Mouse (Mus musculus): ENCODE measurements around the gene Pde9a. TPM values are rescaled to one million over a fixed set of nuclear protein-coding genes. Genes with fewer than 3 reads are reported as not detected.

The Pde9a gene
- polyA plus RNA-seq, 1 experiment from 2014 or later, result 61.0 TPM

DNA sequence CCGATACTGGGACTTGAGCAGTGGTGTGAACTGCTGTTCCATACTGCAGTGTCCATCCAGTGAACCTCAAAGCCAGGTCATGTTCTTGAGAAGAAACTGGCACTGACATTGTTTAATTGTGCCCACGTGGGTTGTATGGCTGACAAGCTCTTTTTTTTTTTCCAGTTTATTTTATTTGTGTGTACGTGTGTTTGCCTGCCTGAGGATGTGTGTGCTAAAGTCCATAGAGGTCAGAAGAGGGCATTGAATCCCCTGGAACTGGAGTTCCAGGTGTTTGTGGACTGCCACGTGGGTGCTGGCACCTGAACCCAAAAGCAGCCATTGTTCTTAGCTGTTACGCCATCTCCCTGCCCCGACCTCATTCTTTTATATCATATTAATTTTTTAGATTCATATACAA, 88.4 kb downstream of the Pde9a start:
- no peak for ATAC-seq (replicated peaks; ENCODE audit: low FRiP score, low TSS enrichment, low read depth)
- no peak overlapping the region for H3K27ac ChIP-seq (ENCODE audit: low read depth)
- no peaks in the 10 kb centered on the region for H3K9me3 ChIP-seq (ENCODE audit: control insufficient read depth, low read length)
- no peaks in the 10 kb centered on the region for H3K27me3 ChIP-seq (replicated peaks; ENCODE audit: control insufficient read depth, insufficient read depth, low read length)
- 85% methylated on average over 6 of the region's 6 CpGs for WGBS
- no peak overlapping the region for H3K9ac ChIP-seq (ENCODE audit: low read length)
- peaks cover 61% of the 10 kb centered on the region for H3K36me3 ChIP-seq (ENCODE audit: control insufficient read depth, insufficient read depth, low read length)
- no peak overlapping the region for H3K4me3 ChIP-seq (ENCODE audit: low read depth, low read length)
- H3K4me2 ChIP-seq (ENCODE audit: low read length), result no peak overlapping the region
- H3K4me1 ChIP-seq (replicated peaks; ENCODE audit: control insufficient read depth, insufficient read depth, low read length), result peaks cover 3% of the 10 kb centered on the region; the same call in 1 of the 2 replicates
- DNase-seq (ENCODE audit: low spot score), result no peak

DNA sequence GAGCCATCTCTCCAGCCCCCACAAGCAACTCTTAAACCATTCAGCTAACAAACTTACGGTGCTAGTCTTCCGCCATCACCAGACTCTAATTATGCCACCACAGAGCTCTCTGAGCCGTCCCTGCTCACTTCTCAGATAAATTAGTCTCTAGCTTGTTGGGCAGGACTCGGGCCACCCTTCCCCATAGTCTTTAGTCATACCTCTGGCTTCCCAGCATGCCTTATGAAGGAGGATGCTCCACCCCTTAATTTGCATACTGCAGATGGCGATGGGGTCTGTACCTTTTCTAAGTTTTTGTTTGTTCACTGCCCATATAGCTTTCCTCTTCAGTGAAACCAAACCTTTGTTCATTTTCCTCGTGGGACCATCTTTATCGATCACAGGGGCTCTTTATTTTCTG, 92.6 kb downstream of the Pde9a start:
- DNase-seq (ENCODE audit: low spot score), result no peak
- H3K4me2 ChIP-seq (ENCODE audit: low read length), result no peak overlapping the region
- H3K36me3 ChIP-seq (ENCODE audit: control insufficient read depth, insufficient read depth, low read length), result peaks cover 22% of the 10 kb centered on the region
- peaks cover 11% of the 10 kb centered on the region; the same call in 1 of the 2 replicates for H3K4me1 ChIP-seq (replicated peaks; ENCODE audit: control insufficient read depth, insufficient read depth, low read length)
- no peak overlapping the region for H3K9ac ChIP-seq (ENCODE audit: low read length)
- no peak overlapping the region for H3K27ac ChIP-seq (ENCODE audit: low read depth)
- 64% methylated on average over 7 of the region's 7 CpGs for WGBS
- no peaks in the 10 kb centered on the region for H3K27me3 ChIP-seq (replicated peaks; ENCODE audit: control insufficient read depth, insufficient read depth, low read length)
- H3K4me3 ChIP-seq (ENCODE audit: low read depth, low read length), result no peak overlapping the region
- no peak for ATAC-seq (replicated peaks; ENCODE audit: low FRiP score, low TSS enrichment, low read depth)
- H3K9me3 ChIP-seq (ENCODE audit: control insufficient read depth, low read length), result no peaks in the 10 kb centered on the region

DNA sequence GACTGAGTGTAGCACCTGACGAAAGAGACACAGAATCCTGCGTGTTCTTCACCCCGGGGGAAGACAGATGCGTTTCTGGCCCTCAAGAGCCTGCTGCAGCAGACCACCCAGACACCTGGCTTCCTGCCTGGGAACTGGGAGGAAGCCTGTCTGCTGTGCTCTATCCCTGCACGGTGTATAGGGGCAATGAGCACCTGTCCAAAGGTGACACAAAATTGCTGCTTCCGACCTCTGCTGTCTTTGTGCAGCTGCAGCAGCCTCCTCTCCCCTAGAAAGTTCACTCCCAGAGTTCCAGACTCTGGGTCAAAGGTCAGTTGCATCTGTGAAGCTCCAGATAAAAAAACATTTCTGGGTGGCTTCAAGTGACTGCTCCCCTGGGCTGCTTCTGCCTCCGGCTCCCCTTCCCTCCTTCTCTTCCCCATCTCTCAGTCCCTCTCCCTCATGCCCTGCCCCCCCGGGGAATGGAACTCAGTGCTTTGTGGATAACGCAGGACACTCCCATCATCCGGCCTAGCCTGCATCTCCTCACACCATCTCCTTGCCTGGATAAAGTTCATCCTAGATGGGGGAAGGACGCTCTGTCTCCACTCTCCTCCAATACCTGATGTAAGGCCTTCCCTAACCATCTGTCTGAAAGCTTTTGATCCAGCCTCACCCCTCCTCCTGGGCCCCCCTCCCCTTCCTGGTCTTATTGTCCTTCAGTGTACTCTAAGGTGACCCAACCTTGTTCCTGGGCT, 93.3 kb downstream of the Pde9a start:
- no peak overlapping the region for H3K4me3 ChIP-seq (ENCODE audit: low read depth, low read length)
- H3K4me1 ChIP-seq (replicated peaks; ENCODE audit: control insufficient read depth, insufficient read depth, low read length), result peaks cover 11% of the 10 kb centered on the region; the same call in 1 of the 2 replicates
- WGBS, result 29% methylated on average over 11 of the region's 11 CpGs
- no peak overlapping the region for H3K27ac ChIP-seq (ENCODE audit: low read depth)
- no peaks in the 10 kb centered on the region for H3K9me3 ChIP-seq (ENCODE audit: control insufficient read depth, low read length)
- no peak for DNase-seq (ENCODE audit: low spot score)
- H3K36me3 ChIP-seq (ENCODE audit: control insufficient read depth, insufficient read depth, low read length), result peaks cover 15% of the 10 kb centered on the region
- no peak overlapping the region for H3K4me2 ChIP-seq (ENCODE audit: low read length)
- H3K9ac ChIP-seq (ENCODE audit: low read length), result no peak overlapping the region
- ATAC-seq (replicated peaks; ENCODE audit: low FRiP score, low TSS enrichment, low read depth), result peak; percentile 29; the same call in 1 of the 2 replicates
- no peaks in the 10 kb centered on the region for H3K27me3 ChIP-seq (replicated peaks; ENCODE audit: control insufficient read depth, insufficient read depth, low read length)

DNA sequence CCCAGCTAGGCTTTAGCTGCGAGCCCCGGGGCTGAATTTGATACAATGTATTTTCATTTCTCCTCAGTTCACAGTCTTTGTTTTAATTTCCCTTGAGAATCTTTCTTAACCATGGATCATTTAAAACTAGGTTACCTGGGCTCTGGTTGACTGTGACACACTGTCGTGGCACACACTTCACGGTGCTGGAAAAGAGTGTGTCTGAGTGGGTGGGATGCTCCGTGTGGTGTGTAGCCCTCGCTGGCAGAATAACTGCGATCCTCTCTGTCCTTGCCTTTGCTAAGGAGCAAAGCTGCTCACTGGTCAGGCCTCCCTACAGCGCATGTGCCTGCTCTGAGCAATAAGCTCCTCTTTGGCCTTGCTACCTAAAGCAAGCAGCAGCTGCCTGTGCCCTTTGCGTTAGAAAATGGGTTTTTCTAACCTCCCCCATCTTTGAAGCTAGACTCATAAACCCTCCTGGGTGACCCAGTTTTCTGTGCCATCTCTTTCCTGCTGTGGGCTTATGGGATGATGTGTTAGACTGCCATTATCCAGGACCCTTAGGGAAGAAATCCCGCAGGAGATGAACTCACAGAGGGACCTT, 100.7 kb downstream of the Pde9a start:
- H3K27ac ChIP-seq (ENCODE audit: low read depth), result no peak overlapping the region

DNA sequence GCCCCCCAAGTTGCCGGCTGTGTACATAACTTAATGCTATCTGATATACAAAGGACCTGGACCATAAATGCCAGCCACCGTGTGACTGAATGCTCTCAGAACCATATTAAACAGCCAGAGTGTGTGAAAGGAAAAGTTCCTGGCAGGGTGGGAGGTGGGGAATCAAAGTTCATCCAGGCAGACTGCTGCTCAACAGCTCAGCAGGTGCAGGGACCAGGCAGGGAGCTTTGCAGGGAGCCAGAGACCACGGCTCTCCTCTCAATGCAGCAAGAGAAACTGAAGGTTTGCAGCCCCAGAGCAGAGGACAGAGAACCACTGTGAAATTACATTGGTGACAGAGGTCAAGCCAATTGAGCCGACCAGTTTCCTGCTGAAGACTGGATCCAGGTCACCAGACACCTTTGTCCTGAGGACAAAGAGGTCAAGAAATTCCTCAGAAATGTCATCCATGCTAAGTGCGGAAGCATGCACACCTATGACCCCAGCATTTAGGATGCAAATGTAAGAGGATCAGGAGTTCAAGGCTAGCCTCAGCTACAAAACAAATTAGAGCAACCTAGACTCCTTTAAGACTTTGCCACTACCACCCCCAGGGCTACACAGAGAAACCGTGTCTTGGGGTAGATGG, 101.5 kb downstream of the Pde9a start:
- Histone ChIP-seq H3K9me3 (ENCODE audit: control insufficient read depth, low read length) (no peaks in the 10 kb centered on the region), H3K4me2 (ENCODE audit: low read length) (no peak overlapping the region), H3K36me3 (ENCODE audit: control insufficient read depth, insufficient read depth, low read length) (no peaks in the 10 kb centered on the region), H3K9ac (ENCODE audit: low read length) (no peak overlapping the region), H3K27me3 (replicated peaks; ENCODE audit: control insufficient read depth, insufficient read depth, low read length) (no peaks in the 10 kb centered on the region), H3K4me3 (ENCODE audit: low read depth, low read length) (no peak overlapping the region), H3K27ac (ENCODE audit: low read depth) (no peak overlapping the region), H3K4me1 (replicated peaks; ENCODE audit: control insufficient read depth, insufficient read depth, low read length) (peaks cover 2% of the 10 kb centered on the region; the same call in 1 of the 2 replicates)
- no peak for DNase-seq (ENCODE audit: low spot score)
- ATAC-seq (replicated peaks; ENCODE audit: low FRiP score, low TSS enrichment, low read depth), result peak; percentile 30; the same call in 1 of the 2 replicates
- WGBS, result 38% methylated on average over 6 of the region's 6 CpGs

More for the DNA sequence above, 100.7 kb downstream of the Pde9a start:
- no peak overlapping the region for H3K9ac ChIP-seq (ENCODE audit: low read length)
- H3K4me1 ChIP-seq (replicated peaks; ENCODE audit: control insufficient read depth, insufficient read depth, low read length), result peaks cover 8% of the 10 kb centered on the region; the same call in 1 of the 2 replicates
- no peak overlapping the region for H3K4me2 ChIP-seq (ENCODE audit: low read length)
- ATAC-seq (replicated peaks; ENCODE audit: low FRiP score, low TSS enrichment, low read depth) (no peak), DNase-seq (ENCODE audit: low spot score) (no peak)
- H3K36me3 ChIP-seq (ENCODE audit: control insufficient read depth, insufficient read depth, low read length), result no peaks in the 10 kb centered on the region
- H3K27me3 ChIP-seq (replicated peaks; ENCODE audit: control insufficient read depth, insufficient read depth, low read length), result no peaks in the 10 kb centered on the region
- WGBS, result 73% methylated on average over 10 of the region's 10 CpGs
- no peaks in the 10 kb centered on the region for H3K9me3 ChIP-seq (ENCODE audit: control insufficient read depth, low read length)
- H3K4me3 ChIP-seq (ENCODE audit: low read depth, low read length), result no peak overlapping the region

DNA sequence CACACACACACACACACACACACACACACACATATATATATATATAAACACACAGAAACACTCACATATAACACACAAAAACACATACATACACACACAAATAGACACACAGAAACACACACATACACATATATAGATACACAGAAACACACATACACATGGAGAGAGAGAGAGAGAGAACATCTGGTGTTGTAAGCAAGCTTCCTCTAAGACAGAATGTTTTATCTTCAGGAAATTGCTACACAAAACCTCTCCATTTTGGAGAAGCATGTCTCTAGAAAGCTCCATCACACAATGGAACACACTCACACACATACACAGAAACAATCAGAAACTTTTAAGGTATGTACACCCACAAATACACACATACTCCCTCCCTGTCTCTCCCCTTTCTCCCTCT, 105.3 kb downstream of the Pde9a start:
- H3K4me3 ChIP-seq (ENCODE audit: low read depth, low read length), result no peak overlapping the region
- peaks cover 12% of the 10 kb centered on the region for H3K36me3 ChIP-seq (ENCODE audit: control insufficient read depth, insufficient read depth, low read length)
- H3K4me1 ChIP-seq (replicated peaks; ENCODE audit: control insufficient read depth, insufficient read depth, low read length), result no peaks in the 10 kb centered on the region; the same call in 1 of the 2 replicates
- no peak for DNase-seq (ENCODE audit: low spot score)
- no peak overlapping the region for H3K9ac ChIP-seq (ENCODE audit: low read length)
- no peak overlapping the region for H3K4me2 ChIP-seq (ENCODE audit: low read length)
- ATAC-seq (replicated peaks; ENCODE audit: low FRiP score, low TSS enrichment, low read depth), result no peak
- no peaks in the 10 kb centered on the region for H3K9me3 ChIP-seq (ENCODE audit: control insufficient read depth, low read length)
- no peak overlapping the region for H3K27ac ChIP-seq (ENCODE audit: low read depth)
- no peaks in the 10 kb centered on the region for H3K27me3 ChIP-seq (replicated peaks; ENCODE audit: control insufficient read depth, insufficient read depth, low read length)

DNA sequence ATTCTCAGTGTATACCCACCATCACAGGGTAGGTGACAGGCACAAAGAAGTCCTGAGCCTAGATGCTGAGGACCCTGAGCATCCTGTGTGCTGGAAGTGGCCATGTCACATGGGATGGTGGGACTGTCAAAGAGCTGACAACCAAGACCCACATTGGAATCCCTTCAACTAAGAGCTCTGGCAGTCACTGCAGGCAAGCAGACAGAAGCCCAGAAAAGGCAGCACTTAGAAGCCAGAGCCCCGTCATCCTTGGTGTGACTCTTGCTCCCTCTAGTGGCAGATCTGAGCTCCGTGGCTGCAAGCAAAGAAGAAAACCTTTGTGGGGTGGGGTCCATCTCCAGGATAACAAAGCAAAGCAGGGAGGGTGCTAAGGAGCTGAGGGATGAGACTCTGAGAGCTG, 106.4 kb downstream of the Pde9a start:
- no peaks in the 10 kb centered on the region for H3K27me3 ChIP-seq (replicated peaks; ENCODE audit: control insufficient read depth, insufficient read depth, low read length)
- 0% methylated on average over 2 of the region's 2 CpGs for whole genome bisulfite sequencing
- H3K36me3 ChIP-seq (ENCODE audit: control insufficient read depth, insufficient read depth, low read length), result peaks cover 22% of the 10 kb centered on the region
- H3K4me2 ChIP-seq (ENCODE audit: low read length), result no peak overlapping the region
- ATAC-seq (replicated peaks; ENCODE audit: low FRiP score, low TSS enrichment, low read depth) (peak; percentile 79), DNase-seq (ENCODE audit: low spot score) (peak; percentile 90)
- H3K9ac ChIP-seq (ENCODE audit: low read length), result no peak overlapping the region
- H3K9me3 ChIP-seq (ENCODE audit: control insufficient read depth, low read length), result no peaks in the 10 kb centered on the region
- H3K27ac ChIP-seq (ENCODE audit: low read depth), result no peak overlapping the region
- no peak overlapping the region for H3K4me3 ChIP-seq (ENCODE audit: low read depth, low read length)
- no peaks in the 10 kb centered on the region; the same call in 1 of the 2 replicates for H3K4me1 ChIP-seq (replicated peaks; ENCODE audit: control insufficient read depth, insufficient read depth, low read length)

DNA sequence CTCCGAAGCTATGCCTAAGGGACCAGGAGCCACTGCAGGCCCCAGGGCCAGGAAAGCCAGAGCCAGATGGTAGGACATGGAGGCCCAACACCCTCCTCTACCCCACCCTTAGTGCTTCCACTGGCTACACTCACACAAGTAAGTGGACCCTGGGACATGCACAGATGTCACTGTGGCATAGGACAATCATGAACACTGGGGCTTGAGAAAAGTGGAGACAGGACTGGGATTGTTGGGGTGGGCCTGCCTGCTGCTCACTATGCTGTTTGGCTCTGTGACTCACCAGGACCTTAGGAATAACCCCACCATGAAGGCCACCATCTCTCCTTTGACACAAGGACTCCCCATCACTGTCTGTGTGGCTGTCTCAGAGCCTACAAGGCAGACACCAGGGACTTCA, 109.0 kb downstream of the Pde9a start:
- Histone ChIP-seq H3K27me3 (replicated peaks; ENCODE audit: control insufficient read depth, insufficient read depth, low read length) (no peaks in the 10 kb centered on the region), H3K4me2 (ENCODE audit: low read length) (no peak overlapping the region), H3K9ac (ENCODE audit: low read length) (no peak overlapping the region), H3K9me3 (ENCODE audit: control insufficient read depth, low read length) (no peaks in the 10 kb centered on the region), H3K4me3 (ENCODE audit: low read depth, low read length) (no peak overlapping the region), H3K4me1 (replicated peaks; ENCODE audit: control insufficient read depth, insufficient read depth, low read length) (no peaks in the 10 kb centered on the region), H3K36me3 (ENCODE audit: control insufficient read depth, insufficient read depth, low read length) (peaks cover 47% of the 10 kb centered on the region), H3K27ac (ENCODE audit: low read depth) (no peak overlapping the region)
- 89% methylated on average over 1 of the region's 1 CpGs for WGBS
- no peak for DNase-seq (ENCODE audit: low spot score)
- ATAC-seq (replicated peaks; ENCODE audit: low FRiP score, low TSS enrichment, low read depth), result no peak
